8 mouse cellular contexts compared by ENCODE assay signal in the genomic region with DNA sequence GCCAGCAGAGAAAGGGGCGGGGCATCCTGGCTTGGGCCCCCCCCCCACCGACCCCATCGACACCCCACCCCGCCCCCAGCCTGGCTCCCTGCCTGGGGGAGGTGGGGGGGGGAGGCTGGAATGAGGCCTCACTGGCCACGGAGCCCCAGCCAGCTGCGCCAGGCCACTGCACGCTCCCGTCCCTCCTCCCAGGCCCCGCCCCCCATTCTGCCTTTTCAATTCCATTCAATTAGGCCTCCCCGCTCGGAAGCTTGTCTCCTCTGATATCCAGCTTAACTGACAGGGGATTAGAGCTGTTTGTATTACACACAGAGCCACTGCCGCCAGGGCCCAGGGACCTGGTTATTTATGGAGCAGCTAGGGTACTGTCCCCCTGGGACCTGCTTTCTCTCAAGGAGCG. TPM values are rescaled to one million over a fixed set of nuclear protein-coding genes. Genes with fewer than 3 reads are reported as not detected.
DNase-seq lines count a peak whose midpoint lies in the region; ATAC-seq lines count a peak whose summit lies in the region.

No protein-coding gene starts in this region.

- peaks cover 26% of the 10 kb centered on the region for H3K4me1 ChIP-seq in intestine, embryonic 16.5 days (ENCODE audit: control insufficient read depth, insufficient read depth, low read length)
- peaks cover 70% of the 10 kb centered on the region for H3K4me1 ChIP-seq in midbrain, embryonic 10.5 days
- H3K4me1 ChIP-seq in stomach, embryonic 14.5 days (ENCODE audit: control insufficient read depth, insufficient read depth, low read length), result peaks cover 30% of the 10 kb centered on the region

- WGBS in intestine, embryonic 16.5 days, result 2% methylated on average over 11 of the region's 13 CpGs
- WGBS in midbrain, embryonic 10.5 days, result under 1% methylated on average over 11 of the region's 13 CpGs
- WGBS in stomach, embryonic 14.5 days, result 2% methylated on average over 9 of the region's 13 CpGs

- DNase-seq in R1 (ENCODE audit: low read depth, low spot score), result peak; percentile 78
- peak; percentile 92 for DNase-seq in embryo, embryonic 10 days (ENCODE audit: low spot score)
- DNase-seq in gastrocnemius, postnatal 4 days (ENCODE audit: low spot score in 2 of 2), result peak; percentile 43 to 66
- peak; percentile 18 to 28 for DNase-seq in left cerebral cortex, postnatal 36 days (ENCODE audit: low spot score in 2 of 2)
- DNase-seq in midbrain, embryonic 10.5 days (ENCODE audit: low spot score), result peak; percentile 98
- no peak for DNase-seq in thymus, postnatal 25 days

- H3K36me3 ChIP-seq in intestine, embryonic 16.5 days (ENCODE audit: control insufficient read depth, insufficient read depth, low read length), result no peaks in the 10 kb centered on the region
- no peaks in the 10 kb centered on the region for H3K36me3 ChIP-seq in midbrain, embryonic 10.5 days
- H3K36me3 ChIP-seq in stomach, embryonic 14.5 days (ENCODE audit: control insufficient read depth, insufficient read depth, low read length), result no peaks in the 10 kb centered on the region

- intact Hi-C loops in left cerebral cortex, postnatal 36 days (cut with DNase I), result no loop called here

- peak overlapping the region; percentile 37 for H3K4me3 ChIP-seq in intestine, embryonic 16.5 days (ENCODE audit: low read length)
- H3K4me3 ChIP-seq in midbrain, embryonic 10.5 days, result peak overlapping the region; percentile 40
- H3K4me3 ChIP-seq in stomach, embryonic 14.5 days (ENCODE audit: low read depth, low read length), result peak overlapping the region; percentile 12; the same call in 1 of the 2 replicates

- H3K27me3 ChIP-seq in intestine, embryonic 16.5 days (replicated peaks; ENCODE audit: control insufficient read depth, insufficient read depth, low read length), result no peaks in the 10 kb centered on the region
- H3K27me3 ChIP-seq in midbrain, embryonic 10.5 days (ENCODE audit: low read depth, poor library complexity, severe bottlenecking), result peaks cover 65% of the 10 kb centered on the region
- no peaks in the 10 kb centered on the region for H3K27me3 ChIP-seq in stomach, embryonic 14.5 days (ENCODE audit: control insufficient read depth, insufficient read depth, low read length)

- no peaks in the 10 kb centered on the region for H3K9me3 ChIP-seq in intestine, embryonic 16.5 days (ENCODE audit: control insufficient read depth, low read length)
- no peaks in the 10 kb centered on the region for H3K9me3 ChIP-seq in midbrain, embryonic 10.5 days (replicated peaks)
- no peaks in the 10 kb centered on the region for H3K9me3 ChIP-seq in stomach, embryonic 14.5 days (ENCODE audit: control insufficient read depth, low read depth, low read length)

- H3K4me2 ChIP-seq in intestine, embryonic 16.5 days (ENCODE audit: low read depth, low read length), result peak overlapping the region; percentile 67
- H3K4me2 ChIP-seq in stomach, embryonic 14.5 days (replicated peaks; ENCODE audit: low read depth, low read length), result peak overlapping the region; percentile 38

- ATAC-seq in intestine, embryonic 16.5 days, result peak; percentile 85
- peak; percentile 75 for ATAC-seq in stomach, embryonic 14.5 days (ENCODE audit: insufficient number of reproducible peaks, insufficient read depth, low FRiP score, low read depth)

- peak overlapping the region; percentile 80 for H3K27ac ChIP-seq in intestine, embryonic 16.5 days (ENCODE audit: low read length)
- peak overlapping the region; percentile 89 for H3K27ac ChIP-seq in midbrain, embryonic 10.5 days (replicated peaks)
- peak overlapping the region; percentile 86 for H3K27ac ChIP-seq in stomach, embryonic 14.5 days (ENCODE audit: low read length)

- H3K9ac ChIP-seq in intestine, embryonic 16.5 days (ENCODE audit: low read depth, low read length), result peak overlapping the region; percentile 58
- H3K9ac ChIP-seq in stomach, embryonic 14.5 days (replicated peaks; ENCODE audit: low read depth, low read length), result no peak overlapping the region

RNA-seq across cellular contexts. Expression of a gene that starts 23.4 kb away (rescaled TPM):
- total RNA-seq in gastrocnemius, postnatal 4 days (2021), result 10 to 100 TPM; 20.8 to 24.2 TPM
- 61.0 and 61.7 TPM in 2 replicates for polyA plus RNA-seq in intestine, embryonic 16.5 days (2015; fragmentation: Nextera tagmentation; extraction: Ambion mirVana)
- 10 to 100 TPM; 23.8 to 30.0 TPM for total RNA-seq in left cerebral cortex, postnatal 36 days (2021)
- 62.3 and 65.2 TPM in 2 replicates for polyA plus RNA-seq in midbrain, embryonic 10.5 days (2016; fragmentation: Nextera tagmentation; extraction: Ambion mirVana)
- polyA plus RNA-seq in stomach, embryonic 14.5 days (2014; fragmentation: Nextera tagmentation; extraction: Ambion mirVana), result 62.7 and 69.8 TPM in 2 replicates

RNA-seq across cellular contexts. Expression of a gene that starts 23.6 kb away (rescaled TPM):
- 10 to 100 TPM; 13.6 to 16.0 TPM for total RNA-seq in gastrocnemius, postnatal 4 days (2021)
- polyA plus RNA-seq in intestine, embryonic 16.5 days (2015; fragmentation: Nextera tagmentation; extraction: Ambion mirVana), result 30.4 and 34.6 TPM in 2 replicates
- total RNA-seq in left cerebral cortex, postnatal 36 days (2021), result 10 to 100 TPM; 19.6 to 22.4 TPM
- polyA plus RNA-seq in midbrain, embryonic 10.5 days (2016; fragmentation: Nextera tagmentation; extraction: Ambion mirVana), result 32.4 and 34.1 TPM in 2 replicates
- 27.8 and 30.5 TPM in 2 replicates for polyA plus RNA-seq in stomach, embryonic 14.5 days (2014; fragmentation: Nextera tagmentation; extraction: Ambion mirVana)
